Mouse (Mus musculus) hindbrain, embryonic 16.5 days (tissue): ENCODE results near the gene Gm10778. TPM values are rescaled to one million over a fixed set of nuclear protein-coding genes. Genes with fewer than 3 reads are reported as not detected.
"Not testable (repeated sequence)": the region's sequence is repeated elsewhere in the genome, so short reads cannot be mapped to it uniquely, and the experiment has no call there.

Experiments used
- ATAC-seq: fragments of 200-750 bp; cut with Nextera tagmentation; 2 replicates; pipeline ENCODE4 v1.8.0; 2017; ENCODE audit warnings: moderate TSS enrichment, moderate library complexity
- H3K27ac ChIP-seq: fragments of 300-500 bp; sonication (generic); 2 replicates; pipeline ENCODE4 v1.5.1; 2014; ENCODE audit warnings: low read depth, mild to moderate bottlenecking, control low read depth, low read length, moderate library complexity
- H3K27me3 ChIP-seq: fragments of 300-500 bp; sonication (generic); replicated peaks from 2 replicates; pipeline ENCODE4 v1.6.1; 2014; ENCODE audit warnings: low read length; ENCODE audit not compliant: control insufficient read depth, insufficient read depth
- H3K36me3 ChIP-seq: fragments of 300-500 bp; sonication (generic); 2 replicates; pipeline ENCODE4 v1.6.1; 2014; ENCODE audit warnings: mild to moderate bottlenecking, low read length, moderate library complexity, mixed read lengths; ENCODE audit not compliant: control insufficient read depth, insufficient read depth
- H3K4me1 ChIP-seq: fragments of 300-500 bp; sonication (generic); 2 replicates; pipeline ENCODE4 v1.6.1; 2014; ENCODE audit warnings: low read depth, low read length; ENCODE audit not compliant: control insufficient read depth, insufficient read depth
- H3K4me2 ChIP-seq: fragments of 300-500 bp; sonication (generic); 2 replicates; pipeline ENCODE4 v1.6.1; 2014; ENCODE audit warnings: mild to moderate bottlenecking, low read length, control low read depth, moderate library complexity
- H3K4me3 ChIP-seq: fragments of 300-500 bp; sonication (generic); 2 replicates; pipeline ENCODE4 v1.5.1; 2014; ENCODE audit warnings: mild to moderate bottlenecking, low read length, control low read depth, moderate library complexity
- H3K9ac ChIP-seq: fragments of 300-500 bp; sonication (generic); 2 replicates; pipeline ENCODE4 v1.6.1; 2014; ENCODE audit warnings: low read depth, mild to moderate bottlenecking, control low read depth, low read length, moderate library complexity
- H3K9me3 ChIP-seq: fragments of 300-500 bp; sonication (generic); 2 replicates; pipeline ENCODE4 v1.6.1; 2014; ENCODE audit warnings: mild to moderate bottlenecking, low read length, moderate library complexity; ENCODE audit not compliant: control insufficient read depth
- WGBS: fragments of 180-500 bp; shearing (Covaris S2); extraction: QIAGEN DNeasy Blood & Tissue Kit; methylation state at CpG from one replicate; pipeline ENCODE4 v1.1.7; 2014; 5-methylcytosine and 5-hydroxymethylcytosine counted together
- polyA plus RNA-seq: library from polyadenylated mRNA; unstranded; fragments of >200 nt; fragmentation: Nextera tagmentation; extraction: Ambion mirVana; gene quantifications from 2 replicates; pipeline ENCODE4 v1.2.1, GENCODE M21; 2015

The Gm10778 gene
- 6.2 and 6.6 TPM in 2 replicates for polyA plus RNA-seq

DNA sequence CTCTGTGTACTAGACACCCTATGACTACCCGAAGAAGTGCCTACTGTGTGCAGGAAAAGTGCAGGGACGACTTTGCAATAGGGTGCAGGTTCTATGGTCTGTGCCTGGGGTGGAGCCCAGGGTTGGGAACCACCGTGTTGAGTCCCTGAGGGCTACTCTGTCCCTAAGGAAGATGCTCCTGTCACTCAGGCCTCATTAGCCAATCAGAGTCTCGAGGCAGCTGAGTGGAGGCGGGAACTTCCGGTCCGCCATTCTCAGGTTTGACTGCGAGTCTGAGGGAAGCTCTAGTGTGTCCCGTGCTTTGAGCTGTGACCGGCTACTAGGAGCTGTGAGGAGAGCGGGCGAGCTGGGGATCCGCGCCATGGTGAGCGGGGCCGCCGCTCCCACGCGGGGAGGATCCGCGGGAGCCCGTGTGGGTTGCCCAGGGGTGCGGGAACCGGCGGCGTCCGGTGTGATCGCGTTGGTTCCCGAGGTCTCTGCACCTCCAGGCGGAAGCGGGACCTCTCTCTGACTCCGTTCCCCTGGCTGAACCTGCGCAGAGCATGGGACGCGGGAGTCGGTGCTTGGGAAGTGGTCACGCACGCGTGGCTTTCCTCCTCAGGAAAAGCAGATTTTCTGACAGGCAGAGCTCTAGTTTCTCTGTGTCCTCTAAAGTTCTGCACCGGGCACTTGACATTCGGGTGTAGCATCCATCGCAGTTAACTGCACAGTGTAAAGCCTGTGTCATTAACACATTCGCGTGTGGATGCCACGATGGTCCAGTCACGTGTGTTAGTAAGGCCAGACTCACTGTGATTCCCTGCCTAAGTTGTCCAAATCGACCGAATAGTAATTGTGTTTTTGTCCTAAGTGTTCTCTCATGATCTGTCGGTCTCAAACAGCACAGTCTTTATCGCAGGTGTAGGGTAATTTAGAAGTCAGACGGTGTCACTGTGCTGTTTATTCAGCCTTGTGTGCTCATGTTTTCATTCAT is at the start of gene Gm10778:
Gene Gm10778 (plus strand): TSS at position 257 of the 973 bp plus-strand sequence.
- Histone ChIP-seq H3K9ac (peak within 1 kb of the TSS; percentile 64), H3K27ac (peak within 1 kb of the TSS; percentile 79), H3K4me2 (peak within 1 kb of the TSS; percentile 69), H3K4me3 (peak within 1 kb of the TSS; percentile 49)
- H3K36me3 ChIP-seq, H3K9me3 ChIP-seq, H3K27me3 ChIP-seq, H3K4me1 ChIP-seq: not testable (repeated sequence)
- ATAC-seq = peak; percentile 96
- 3% methylated on average over 25 of the region's 52 CpGs for WGBS

DNA sequence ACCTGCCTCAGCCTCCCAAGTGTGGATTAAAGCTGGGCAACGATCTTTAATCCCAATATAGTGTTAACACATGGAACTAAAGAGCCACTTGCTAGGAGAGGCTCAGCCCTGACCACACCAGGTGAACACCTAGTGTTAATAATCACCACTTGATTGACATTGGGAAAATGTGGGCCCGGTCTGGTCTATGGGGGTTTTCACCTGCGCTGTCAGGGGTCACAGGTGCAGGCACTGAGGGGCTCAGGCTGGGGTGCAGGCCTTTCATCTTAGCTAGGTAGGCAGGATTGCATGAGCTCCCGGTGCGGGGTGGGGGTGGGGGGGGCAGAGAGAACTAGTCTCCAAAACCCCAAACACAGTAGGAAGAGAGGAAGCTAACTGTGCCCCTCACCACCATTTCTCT is 49.2 kb upstream of the Gm10778 start:
- Histone ChIP-seq H3K36me3 (no peaks in the 10 kb centered on the region), H3K4me3 (no peak overlapping the region), H3K9me3 (no peaks in the 10 kb centered on the region), H3K27ac (no peak overlapping the region), H3K4me2 (no peak overlapping the region), H3K4me1 (peaks cover 37% of the 10 kb centered on the region), H3K9ac (no peak overlapping the region), H3K27me3 (peaks cover 4% of the 10 kb centered on the region)
- ATAC-seq = no peak
- 81% methylated on average over 5 of the region's 5 CpGs for WGBS

DNA sequence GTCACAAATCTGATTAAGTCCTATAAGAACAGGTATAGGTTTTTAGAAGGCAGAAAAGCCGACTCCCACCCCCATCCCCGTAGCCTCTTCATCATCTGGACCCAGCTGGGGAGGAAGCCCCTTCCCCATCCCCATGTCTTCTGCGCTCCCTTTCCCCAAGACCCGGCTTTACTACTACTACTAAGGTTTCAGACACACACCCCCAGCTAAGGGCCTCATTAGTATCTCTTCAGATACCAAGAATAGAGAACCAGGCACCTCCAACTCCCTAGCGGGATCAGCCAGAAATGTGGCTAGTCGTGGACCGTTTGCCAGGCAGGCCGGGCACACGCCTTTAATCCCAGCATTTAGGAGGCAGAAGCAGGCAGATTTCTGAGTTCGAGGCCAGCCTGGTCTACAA is 48.8 kb upstream of the Gm10778 start:
- Histone ChIP-seq H3K4me3 (no peak overlapping the region), H3K4me2 (no peak overlapping the region), H3K27ac (no peak overlapping the region), H3K9me3 (no peaks in the 10 kb centered on the region), H3K27me3 (peaks cover 4% of the 10 kb centered on the region), H3K4me1 (peaks cover 40% of the 10 kb centered on the region), H3K9ac (no peak overlapping the region), H3K36me3 (no peaks in the 10 kb centered on the region)
- 57% methylated on average over 10 of the region's 10 CpGs for WGBS
- ATAC-seq = no peak

DNA sequence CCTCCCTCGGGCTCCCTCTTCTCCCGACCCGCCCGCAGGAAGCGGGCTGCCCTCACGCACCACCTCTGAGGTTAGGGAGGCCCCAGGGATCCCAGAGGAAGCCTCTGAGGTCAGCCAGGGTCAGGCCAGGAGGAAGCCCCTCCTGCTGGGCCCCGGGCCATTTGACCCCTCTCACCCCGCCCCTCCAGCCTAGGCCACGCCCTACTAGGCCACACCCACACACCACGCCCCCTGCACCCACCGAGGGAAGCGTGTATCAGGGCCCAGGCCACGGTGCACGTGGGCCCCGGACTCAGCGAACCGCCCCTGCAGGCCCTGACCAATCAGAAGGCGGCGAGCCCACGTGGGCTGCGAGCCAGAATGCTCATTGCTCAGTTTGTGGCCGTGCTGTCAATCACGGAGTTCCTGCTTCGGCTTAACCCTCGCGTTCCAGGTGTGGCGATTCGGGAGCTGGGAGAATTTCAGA is 48.1 kb upstream of the Gm10778 start, which contains the start of gene Tle6:
Gene Tle6 (minus strand): TSS at position 336 of the 466 bp plus-strand sequence.
- peaks cover 4% of the 10 kb centered on the region for H3K27me3 ChIP-seq
- peak within 1 kb of the TSS; percentile 50; the same call in 1 of the 2 replicates for H3K9ac ChIP-seq
- peak within 1 kb of the TSS; percentile 35 for H3K4me3 ChIP-seq
- H3K4me1 ChIP-seq = peaks cover 40% of the 10 kb centered on the region
- peak; percentile 73 for ATAC-seq
- H3K4me2 ChIP-seq = peak within 1 kb of the TSS; percentile 72
- no peaks in the 10 kb centered on the region for H3K36me3 ChIP-seq
- under 1% methylated on average over 27 of the region's 28 CpGs for WGBS
- no peaks in the 10 kb centered on the region for H3K9me3 ChIP-seq
- no peak within 1 kb of the TSS for H3K27ac ChIP-seq

DNA sequence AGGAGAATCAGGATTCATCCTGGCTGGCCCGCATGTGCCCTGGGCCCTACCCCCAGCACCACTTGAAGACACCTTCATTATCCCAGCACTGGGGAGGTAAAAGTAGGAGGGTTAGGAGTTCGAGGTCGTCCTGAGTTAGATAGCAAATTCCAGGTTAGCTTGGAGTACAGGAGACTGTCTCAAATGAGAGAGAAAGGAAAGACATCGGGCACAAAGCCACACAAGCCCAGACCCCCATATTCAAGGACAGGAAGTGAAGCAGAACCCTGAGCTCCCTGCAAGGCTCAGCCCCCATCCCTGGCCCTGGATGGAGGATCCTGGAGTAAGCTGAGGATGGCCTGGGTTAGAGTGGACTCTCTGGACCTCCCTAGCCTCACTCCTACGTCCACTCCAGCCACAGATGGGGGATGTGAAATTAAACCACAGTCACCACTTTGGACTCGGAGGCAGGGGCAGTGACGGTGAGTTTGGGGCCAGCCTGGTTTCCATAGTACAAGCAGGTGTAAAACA is 47.4 kb upstream of the Gm10778 start:
- H3K27me3 ChIP-seq = peaks cover 4% of the 10 kb centered on the region
- 25% methylated on average over 7 of the region's 7 CpGs for WGBS
- H3K4me3 ChIP-seq = peak overlapping the region; percentile 35; the same call in 1 of the 2 replicates
- H3K36me3 ChIP-seq = no peaks in the 10 kb centered on the region
- peak overlapping the region; percentile 72 for H3K4me2 ChIP-seq
- H3K9me3 ChIP-seq = no peaks in the 10 kb centered on the region
- no peak for ATAC-seq
- H3K27ac ChIP-seq = no peak overlapping the region
- H3K4me1 ChIP-seq = peaks cover 33% of the 10 kb centered on the region
- H3K9ac ChIP-seq = no peak overlapping the region

DNA sequence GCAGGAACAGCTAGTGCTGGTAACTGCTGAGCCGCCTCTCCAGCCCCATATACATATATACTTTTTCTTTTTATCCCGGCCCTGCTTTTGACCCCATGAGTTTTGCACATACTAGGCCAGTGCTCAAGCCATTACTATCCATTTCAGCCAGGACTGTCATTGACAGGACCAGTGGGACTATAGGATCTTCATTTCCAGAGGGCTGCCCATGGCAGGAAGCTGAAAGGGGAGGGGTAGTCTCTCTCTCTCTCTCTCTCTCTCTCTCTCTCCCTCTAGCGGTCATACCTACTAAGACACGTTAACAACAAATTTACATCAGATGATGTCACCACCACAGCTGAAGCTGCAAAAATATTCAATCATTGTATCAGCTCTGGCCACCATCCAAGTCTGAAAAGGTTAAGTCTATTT is 46.1 kb upstream of the Gm10778 start:
- Histone ChIP-seq H3K27me3 (peaks cover 4% of the 10 kb centered on the region), H3K4me2 (no peak overlapping the region), H3K9me3 (no peaks in the 10 kb centered on the region), H3K4me3 (no peak overlapping the region), H3K4me1 (peaks cover 28% of the 10 kb centered on the region), H3K36me3 (no peaks in the 10 kb centered on the region), H3K27ac (no peak overlapping the region), H3K9ac (no peak overlapping the region)
- WGBS = 18% methylated on average over 4 of the region's 4 CpGs
- ATAC-seq = no peak

DNA sequence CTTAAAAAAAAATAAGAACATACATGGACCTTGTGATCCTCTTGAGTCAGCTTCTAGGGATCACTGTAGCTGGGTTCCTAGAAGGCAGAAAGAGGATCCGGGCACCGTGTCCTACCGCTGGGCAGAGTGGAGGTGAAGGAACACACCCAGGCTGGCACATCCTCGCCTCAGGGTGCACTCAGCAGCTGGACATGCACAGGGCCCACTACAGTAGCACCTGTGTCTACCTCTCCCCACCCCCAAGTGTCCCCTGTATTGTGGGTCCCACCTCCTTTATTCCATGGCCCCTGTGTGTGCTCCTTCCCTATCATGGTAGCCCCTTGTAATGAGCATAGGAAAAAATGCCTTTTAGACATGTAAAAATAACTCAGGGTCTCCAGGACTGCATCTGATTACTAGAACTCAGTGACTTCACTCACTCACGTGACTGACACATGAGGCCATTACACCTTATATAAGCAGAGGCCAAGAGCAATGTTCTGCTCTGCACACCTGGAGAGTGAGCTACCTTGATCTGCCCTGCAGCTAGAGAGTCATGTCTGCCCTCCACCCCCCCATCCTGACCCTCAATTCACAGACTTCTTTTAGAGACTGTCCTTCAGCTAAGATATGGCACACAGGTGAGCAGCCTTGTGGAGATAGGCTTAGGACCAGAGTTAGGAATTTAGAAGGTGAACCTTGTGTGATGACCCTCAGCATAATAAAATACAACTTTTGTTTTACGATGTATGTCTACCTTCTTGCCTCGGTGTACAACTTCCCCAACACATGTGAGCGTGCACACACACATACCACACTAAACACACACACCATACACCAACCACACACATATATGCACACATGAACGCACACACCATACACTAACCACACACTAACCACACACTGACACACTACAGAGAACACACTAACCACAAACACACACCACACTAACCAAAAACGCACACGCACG is 44.6 kb upstream of the Gm10778 start:
- peaks cover 28% of the 10 kb centered on the region for H3K4me1 ChIP-seq
- ATAC-seq = 0 out of 2 replicates have a peak, but pooled peaks have one; percentile 7
- peak overlapping the region; percentile 18; the same call in 1 of the 2 replicates for H3K4me3 ChIP-seq

DNA sequence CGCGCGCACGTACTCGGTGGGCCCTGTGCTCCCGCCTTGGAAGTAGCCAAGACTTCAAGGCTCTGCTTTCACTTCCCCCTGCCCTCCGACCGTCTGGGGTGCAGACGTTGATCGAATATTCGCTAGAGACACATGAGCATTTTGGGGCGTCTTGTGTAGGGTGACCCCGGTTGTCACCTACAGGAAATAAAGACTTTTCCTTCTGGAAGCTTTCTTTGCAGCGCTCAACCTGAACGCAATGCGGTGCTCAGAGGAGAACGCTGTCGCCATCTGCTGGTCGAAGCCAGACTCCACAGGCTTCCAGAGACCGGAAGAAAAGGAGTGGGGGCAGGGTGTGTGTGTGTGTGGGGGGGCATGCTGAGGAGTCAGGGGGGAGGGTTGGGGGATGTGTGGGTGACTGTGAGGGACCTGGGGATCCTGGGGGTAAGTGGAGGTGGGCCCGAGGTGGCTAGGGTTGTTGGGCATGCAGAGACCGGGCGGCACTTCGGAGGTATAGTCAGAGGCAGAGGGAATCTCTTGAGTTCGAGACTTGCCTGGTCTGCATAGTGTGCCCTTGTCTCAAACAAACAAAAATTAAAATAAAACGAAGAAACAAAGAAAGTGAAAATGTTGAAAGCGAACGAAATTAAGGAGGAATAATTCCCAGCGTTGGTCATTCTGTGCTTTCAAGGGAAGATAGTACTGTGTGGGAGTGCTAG is 43.7 kb upstream of the Gm10778 start:
- peak; percentile 25 for ATAC-seq
- H3K9ac ChIP-seq = peak overlapping the region; percentile 49
- H3K4me1 ChIP-seq = peaks cover 28% of the 10 kb centered on the region
- peaks cover 4% of the 10 kb centered on the region; the same call in 1 of the 2 replicates for H3K27me3 ChIP-seq
- H3K27ac ChIP-seq = peak overlapping the region; percentile 83
- H3K36me3 ChIP-seq = no peaks in the 10 kb centered on the region
- 19% methylated on average over 29 of the region's 29 CpGs for WGBS
- peak overlapping the region; percentile 59 for H3K4me2 ChIP-seq
- peak overlapping the region; percentile 59 for H3K4me3 ChIP-seq
- H3K9me3 ChIP-seq = no peaks in the 10 kb centered on the region

More for the DNA sequence above, 44.6 kb upstream of the Gm10778 start:
- no peaks in the 10 kb centered on the region for H3K36me3 ChIP-seq
- no peak overlapping the region for H3K9ac ChIP-seq
- peak overlapping the region; percentile 59 for H3K4me2 ChIP-seq
- H3K9me3 ChIP-seq = no peaks in the 10 kb centered on the region
- WGBS = 78% methylated on average over 12 of the region's 12 CpGs
- H3K27ac ChIP-seq = 0 out of 2 replicates have a peak overlapping the region, but pooled peaks have one; percentile 52
- H3K27me3 ChIP-seq = peaks cover 4% of the 10 kb centered on the region
